Mouse (Mus musculus) megakaryocyte-erythroid progenitor cell, adult 5-6 weeks (primary cell): ENCODE results near the gene Ror2. TPM values are rescaled to one million over a fixed set of nuclear protein-coding genes. Genes with fewer than 3 reads are reported as not detected.

Experiments used
- ATAC-seq: replicated peaks from 2 replicates; pipeline ENCODE4 v1.8.0; 2016; ENCODE audit warnings: mild to moderate bottlenecking, inconsistent platforms; ENCODE audit not compliant: severe bottlenecking, poor library complexity, low FRiP score, low TSS enrichment
- total RNA-seq, 2 experiments: library from RNA; stranded (forward) in 1 of 2; stranded (reverse) in 1 of 2; fragments of 200-1000, 215-1000 nt in 1 of 2; fragments of >200 nt in 1 of 2; fragmentation: Nextera tagmentation in 1 of 2; gene quantifications; 2 replicates each; pipeline ENCODE4 v1.2.3; 2014 to 2017

The Ror2 gene
- total RNA-seq, 2 experiments from 2014 or later: not detected

DNA sequence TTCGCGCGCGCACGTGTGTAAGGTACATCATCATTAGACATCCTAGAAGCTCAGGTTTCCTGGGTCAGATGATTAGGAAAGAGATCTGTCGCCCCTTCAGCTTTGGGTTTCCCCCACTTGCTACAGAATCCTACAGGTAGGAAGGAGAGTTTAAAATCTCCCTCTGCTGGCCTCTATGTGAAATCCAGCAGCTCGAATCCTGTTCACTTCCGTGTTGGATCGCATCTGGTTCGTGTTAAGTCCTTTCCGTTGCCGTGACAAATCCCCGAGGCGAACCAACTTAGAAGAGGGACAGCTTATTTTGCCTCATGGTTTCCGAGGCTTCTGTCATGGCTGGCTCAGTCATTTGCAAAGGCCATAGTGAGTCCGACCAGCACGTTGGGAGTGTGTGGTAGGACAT, 190.7 kb downstream of the Ror2 start:
- ATAC-seq: no peak

DNA sequence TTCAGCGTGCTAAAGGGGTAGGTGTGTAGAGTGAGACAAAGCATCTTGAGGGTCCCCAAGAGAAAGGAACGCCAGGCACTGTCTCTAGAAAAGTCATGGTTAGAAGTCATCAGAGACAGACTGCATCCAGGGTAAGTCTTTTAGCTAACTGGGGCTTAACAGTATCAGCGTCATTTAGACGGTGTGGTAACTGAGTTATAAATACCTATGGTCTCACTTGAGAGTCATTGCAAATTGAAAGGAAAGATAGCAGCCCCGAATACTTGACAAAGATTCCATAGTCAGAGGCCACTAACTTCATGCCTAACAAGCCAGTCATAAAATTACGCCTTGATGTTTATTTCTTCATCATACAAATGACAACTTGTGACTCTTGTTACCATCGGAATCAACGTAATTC, 191.3 kb downstream of the Ror2 start:
- no peak for ATAC-seq

DNA sequence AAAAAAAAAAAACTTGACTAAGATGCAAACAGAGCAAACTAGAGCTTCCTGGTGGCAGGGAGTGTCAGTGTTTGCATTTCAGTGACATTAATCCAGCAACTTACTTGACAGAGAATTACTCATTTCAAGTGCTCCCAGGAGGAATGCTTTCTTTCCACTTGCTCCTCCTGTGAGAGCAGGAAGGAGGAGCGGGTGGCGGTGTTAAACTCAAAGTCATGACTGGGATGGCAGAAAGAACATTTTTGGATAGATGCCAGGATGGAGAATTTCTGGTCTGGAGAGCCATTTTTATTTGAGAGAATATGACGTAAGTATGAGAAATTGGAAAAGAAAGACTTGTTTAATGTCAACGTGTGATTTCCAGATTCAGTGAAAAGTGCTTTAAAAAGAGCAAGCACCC, 192.5 kb downstream of the Ror2 start:
- ATAC-seq: no peak

DNA sequence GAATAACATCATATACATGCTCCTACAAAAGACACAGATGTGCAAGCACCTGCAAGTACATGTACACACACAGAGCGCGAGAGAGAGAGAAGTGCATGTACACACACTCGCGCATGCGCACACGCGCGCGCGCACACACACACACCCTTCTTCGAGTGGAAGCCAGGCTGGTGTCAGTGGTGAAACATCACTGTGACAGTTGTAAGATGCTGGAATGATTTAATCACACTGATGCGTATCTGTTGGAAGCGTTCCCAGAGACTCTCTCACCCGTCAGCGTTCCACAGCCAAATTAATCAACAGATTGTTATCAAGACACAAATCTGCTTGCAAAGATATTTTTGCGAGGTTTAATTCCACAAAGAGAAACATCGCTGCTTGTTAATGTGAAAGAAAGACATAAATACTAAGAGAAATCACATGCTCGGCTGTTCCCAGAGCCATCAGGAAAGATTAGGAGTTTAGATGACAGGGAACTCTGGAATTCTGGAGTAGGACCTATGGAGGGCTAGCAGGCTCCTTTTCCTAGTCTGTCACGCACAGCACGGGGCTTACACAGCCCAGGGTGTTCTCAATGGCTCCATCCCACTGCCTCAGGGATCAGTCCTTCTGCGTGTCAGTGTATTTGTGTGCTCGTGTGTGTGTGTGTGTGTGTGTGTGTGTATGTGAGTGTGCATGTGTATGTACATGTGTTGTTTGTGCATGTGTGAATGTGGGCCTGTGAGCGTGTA, 199.2 kb downstream of the Ror2 start:
- no peak for ATAC-seq

DNA sequence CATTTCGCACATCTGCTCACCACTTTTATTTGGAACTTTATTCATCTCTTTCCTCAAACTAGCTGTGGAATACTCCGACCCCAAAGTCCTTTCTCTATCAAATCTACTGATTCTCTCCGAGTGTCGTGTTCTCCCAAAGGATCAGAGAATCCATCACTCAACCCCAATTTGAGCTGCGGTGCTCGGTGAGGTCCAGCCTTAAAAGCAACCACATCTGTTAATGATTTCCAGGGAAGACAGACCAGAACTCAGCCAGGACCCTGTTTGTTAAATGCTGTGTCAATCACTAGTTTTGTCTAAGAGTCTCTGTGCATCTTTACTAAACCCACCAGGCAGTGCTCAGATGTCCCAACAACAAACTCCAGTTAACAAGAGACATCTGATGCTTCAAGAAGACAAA, 204.1 kb downstream of the Ror2 start:
- ATAC-seq: no peak

DNA sequence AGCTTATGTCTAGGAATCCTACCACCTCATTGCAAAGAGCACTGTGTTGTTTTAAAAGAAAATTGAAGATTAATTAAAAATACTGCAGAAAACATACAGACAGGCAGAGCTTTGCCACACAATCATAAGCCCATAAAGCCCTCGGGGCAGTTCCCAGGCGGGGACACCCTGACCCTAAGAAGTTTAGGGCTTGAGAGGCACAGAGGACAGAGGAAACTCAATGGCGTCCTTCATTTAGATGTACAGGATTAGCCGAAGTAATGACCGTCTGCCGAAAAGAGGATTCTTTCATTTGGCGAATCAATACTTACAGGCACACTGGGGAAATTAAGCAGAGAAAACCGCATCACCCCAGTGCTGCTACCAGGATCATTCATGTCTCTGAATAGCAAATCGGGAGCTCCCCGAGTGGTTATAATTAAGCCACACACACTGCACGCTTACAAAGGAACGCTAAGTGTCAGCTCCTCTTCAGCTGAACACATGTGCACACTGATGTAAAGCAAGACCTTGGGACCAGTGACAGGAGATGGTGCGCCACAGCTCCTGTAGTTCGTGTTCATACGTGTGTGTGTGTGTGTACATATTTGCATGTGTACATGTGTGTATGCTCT, 208.1 kb downstream of the Ror2 start:
- ATAC-seq: no peak

DNA sequence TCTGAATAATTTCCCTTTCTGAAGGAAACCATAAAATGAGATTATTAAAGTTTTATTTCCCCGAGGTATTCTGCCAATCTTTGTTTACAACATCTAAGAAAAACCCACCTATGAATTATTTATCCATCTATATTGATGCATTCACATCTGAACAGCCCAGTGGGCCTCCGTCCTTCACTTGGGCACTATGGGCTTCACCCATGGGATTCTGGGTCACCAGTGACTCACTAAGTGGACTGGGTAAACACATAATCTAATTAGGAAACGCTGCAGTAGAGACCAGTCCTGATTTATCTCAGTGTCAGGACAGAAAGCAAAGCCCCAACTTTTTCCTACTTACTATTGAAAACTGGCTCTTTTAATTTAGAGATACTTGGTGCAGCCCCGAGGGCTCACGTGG, 210.9 kb downstream of the Ror2 start:
- no peak for ATAC-seq

DNA sequence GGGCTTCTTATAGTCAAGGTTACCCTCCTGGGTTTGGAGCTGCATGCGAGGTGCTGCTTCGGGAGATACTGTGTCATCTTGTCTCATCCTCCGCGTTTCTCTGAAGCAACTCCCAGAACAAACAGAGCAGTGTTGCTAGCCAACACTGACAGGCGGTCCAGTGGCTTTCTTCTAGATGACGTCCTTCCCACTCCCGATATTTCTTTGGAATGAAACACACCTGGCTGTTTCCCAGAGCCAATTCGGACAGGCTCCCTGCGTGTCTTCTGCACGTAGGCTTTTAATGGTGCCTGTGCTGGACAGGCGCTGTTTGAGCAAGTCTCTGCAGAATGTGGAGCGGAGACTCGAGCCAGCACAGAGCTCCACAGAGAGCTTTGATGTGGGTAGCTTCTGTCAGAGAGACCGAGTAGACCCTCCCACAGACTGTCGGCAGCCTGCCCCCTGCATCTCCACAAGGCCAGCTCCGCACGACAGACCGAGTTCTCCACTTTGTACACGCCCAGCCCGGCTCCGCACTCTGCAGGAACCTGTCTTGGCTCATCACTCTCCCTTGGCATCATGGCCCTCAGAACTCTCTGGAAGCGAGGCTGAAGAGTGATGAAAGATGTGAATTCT, 216.7 kb downstream of the Ror2 start:
- no peak for ATAC-seq

DNA sequence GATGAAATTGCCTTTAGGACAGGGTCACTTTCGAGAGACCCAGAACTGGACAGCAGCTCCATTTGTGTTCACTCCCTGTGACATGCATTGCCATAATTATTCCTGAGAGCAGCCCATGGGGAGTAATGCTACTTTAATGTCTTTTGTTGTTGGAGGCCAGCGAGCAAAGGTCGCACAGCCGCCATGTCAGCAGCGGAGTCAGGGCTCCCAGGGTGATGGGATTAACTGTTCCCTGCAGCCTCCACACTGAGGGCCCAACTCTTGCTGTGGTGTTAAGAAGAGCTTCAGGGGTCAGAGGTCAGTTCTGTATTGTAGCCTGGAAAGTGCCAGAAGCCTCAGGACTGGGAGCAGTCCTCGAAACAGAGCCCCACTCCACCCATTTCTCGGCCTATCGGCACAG, 217.5 kb downstream of the Ror2 start:
- ATAC-seq: no peak

DNA sequence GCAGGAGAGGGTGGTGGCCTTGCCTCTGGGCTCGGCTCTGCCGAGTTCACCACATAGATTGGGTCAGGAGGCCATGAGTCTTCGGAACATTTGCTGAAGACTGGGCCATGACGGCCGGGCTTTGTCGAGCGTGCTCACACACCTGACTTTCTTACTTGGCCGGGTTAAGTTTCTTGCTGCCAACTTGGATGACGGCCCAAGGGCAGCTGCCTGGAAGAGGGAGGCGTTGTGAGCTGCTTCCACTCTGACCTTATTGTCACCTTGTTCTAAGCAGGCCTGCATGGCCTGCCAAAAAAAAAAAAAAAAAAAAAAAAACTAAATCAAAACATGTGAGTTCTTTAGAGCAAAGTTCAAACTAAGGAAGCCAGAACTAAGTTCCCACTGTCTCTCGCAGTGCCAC, 218.0 kb downstream of the Ror2 start:
- ATAC-seq: no peak

DNA sequence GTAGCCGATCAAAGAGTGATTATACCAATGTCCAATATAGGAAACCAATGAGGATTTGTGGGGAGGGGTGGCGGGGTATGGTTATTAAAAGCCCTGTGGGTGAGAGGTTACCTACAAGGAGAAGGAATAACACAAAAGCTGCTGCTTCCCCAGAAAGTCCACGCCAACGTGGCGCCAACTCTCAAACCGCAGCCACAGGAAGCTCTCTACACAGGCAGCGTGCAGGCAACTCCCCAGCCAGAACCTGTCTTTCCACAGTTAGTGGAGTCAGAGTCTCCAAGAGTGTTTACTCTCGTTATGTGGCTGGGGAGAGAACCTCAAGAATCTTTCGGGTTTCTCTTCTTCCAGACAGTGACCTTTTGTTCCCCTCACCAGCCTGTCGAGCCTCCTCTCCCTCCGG, 220.8 kb downstream of the Ror2 start:
- ATAC-seq: no peak

DNA sequence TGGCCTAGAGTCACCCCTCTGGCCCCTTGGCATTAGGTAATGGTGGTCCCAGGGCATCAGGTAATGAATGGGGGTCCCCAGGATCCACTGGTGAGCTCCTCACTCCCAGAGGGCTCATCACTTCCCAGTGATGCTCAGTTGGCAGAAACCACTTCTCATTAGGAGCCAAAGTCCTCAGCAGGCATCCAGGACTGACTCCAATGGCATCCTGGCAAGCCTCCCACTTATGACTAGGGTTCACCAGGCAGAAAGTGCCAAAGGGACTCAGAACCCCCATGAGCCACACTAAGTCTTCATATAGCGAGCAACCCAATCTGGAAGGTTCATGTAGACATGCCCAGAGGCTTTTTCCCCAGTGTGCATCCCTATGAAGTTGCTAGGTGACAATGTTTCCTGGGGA, 221.2 kb downstream of the Ror2 start:
- ATAC-seq: no peak

Other genes starting within 250 kb of the Ror2 start
- 12.1 and 19.3 TPM in 2 replicates for gene Sptlc1, start 91.3 kb upstream of the Ror2 start, total RNA-seq (2014; fragmentation: Nextera tagmentation)
- 23.1 and 32.4 TPM in 2 replicates for gene Sptlc1, start 91.3 kb upstream of the Ror2 start, total RNA-seq (2017)
- not detected in 2 replicates for gene Msx2, start 186.9 kb upstream of the Ror2 start, total RNA-seq (2014; fragmentation: Nextera tagmentation)
- gene Msx2, start 186.9 kb upstream of the Ror2 start, total RNA-seq (2017): not detected in 2 replicates